Mouse (Mus musculus): ENCODE results near the gene Gtf2h4. TPM values are rescaled to one million over a fixed set of nuclear protein-coding genes. Genes with fewer than 3 reads are reported as not detected.
A peak's percentile ranks its signal among the peaks of the same experiment; 100 is the strongest.

Gtf2h4 gene
- polyA plus RNA-seq, 1 experiment from 2014 or later = 21.7 TPM

GRCm38 (mm10) chr17:35638475-35639190 is 34.9 kb downstream of the Gtf2h4 start:
- WGBS (ENCODE audit: insufficient replicate concordance) = 15% methylated on average over 14 of the region's 14 CpGs
- ATAC-seq (ENCODE audit: insufficient read depth) = no peak
- no peak overlapping the region for H3K4me2 ChIP-seq

GRCm38 (mm10) chr17:35636363-35636762 is 37.2 kb downstream of the Gtf2h4 start:
- WGBS (ENCODE audit: insufficient replicate concordance) = 27% methylated on average over 5 of the region's 5 CpGs
- Histone ChIP-seq H3K4me2 (no peak overlapping the region), H3K9me3 (replicated peaks) (no peaks in the 10 kb centered on the region), H3K27ac (replicated peaks) (no peak overlapping the region), H3K4me3 (replicated peaks) (no peak overlapping the region), H3K36me3 (replicated peaks) (no peaks in the 10 kb centered on the region), H3K9ac (no peak overlapping the region), H3K27me3 (peaks cover 33% of the 10 kb centered on the region), H3K4me1 (replicated peaks) (peaks cover 3% of the 10 kb centered on the region; the same call in 1 of the 2 replicates)
- no peak for ATAC-seq (ENCODE audit: insufficient read depth)

More at GRCm38 (mm10) chr17:35638475-35639190, 34.9 kb downstream of the Gtf2h4 start:
- H3K36me3 ChIP-seq (replicated peaks) = no peaks in the 10 kb centered on the region
- peaks cover 46% of the 10 kb centered on the region for H3K27me3 ChIP-seq
- H3K27ac ChIP-seq (replicated peaks) = no peak overlapping the region
- no peak overlapping the region for H3K4me3 ChIP-seq (replicated peaks)
- H3K4me1 ChIP-seq (replicated peaks) = peaks cover 3% of the 10 kb centered on the region; the same call in 1 of the 2 replicates
- no peaks in the 10 kb centered on the region for H3K9me3 ChIP-seq (replicated peaks)
- H3K9ac ChIP-seq = no peak overlapping the region

DNA sequence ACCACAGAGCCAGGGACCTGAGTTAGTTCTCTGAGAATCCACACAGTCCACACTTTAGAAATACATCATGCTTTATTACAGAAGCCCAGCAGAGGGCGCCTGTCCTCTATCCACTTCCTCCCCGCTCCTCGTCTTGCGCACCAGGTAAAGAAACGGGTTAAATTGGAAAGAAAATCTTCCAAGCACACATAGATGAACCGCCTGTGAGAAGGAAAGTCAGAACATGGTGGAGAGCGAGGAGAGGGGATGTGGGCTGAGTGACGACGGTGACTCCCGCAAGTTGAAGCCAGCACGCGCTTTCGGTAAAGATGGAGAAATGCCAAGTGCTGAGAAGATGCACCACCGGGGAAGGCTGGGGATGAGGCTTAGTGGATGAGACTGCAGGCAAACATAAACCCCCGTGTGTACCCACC is 37.8 kb downstream of the Gtf2h4 start:
- Histone ChIP-seq H3K9ac (no peak overlapping the region), H3K4me1 (replicated peaks) (peaks cover 3% of the 10 kb centered on the region; the same call in 1 of the 2 replicates), H3K27me3 (peaks cover 31% of the 10 kb centered on the region), H3K36me3 (replicated peaks) (no peaks in the 10 kb centered on the region), H3K4me2 (peak overlapping the region; percentile 57), H3K9me3 (replicated peaks) (no peaks in the 10 kb centered on the region), H3K4me3 (replicated peaks) (peak overlapping the region; percentile 32), H3K27ac (replicated peaks) (no peak overlapping the region)
- WGBS (ENCODE audit: insufficient replicate concordance) = 2% methylated on average over 15 of the region's 15 CpGs
- ATAC-seq (ENCODE audit: insufficient read depth) = no peak

GRCm38 (mm10) chr17:35635202-35635601 is 38.3 kb downstream of the Gtf2h4 start:
- WGBS (ENCODE audit: insufficient replicate concordance) = 57% methylated on average over 3 of the region's 3 CpGs
- no peak for ATAC-seq (ENCODE audit: insufficient read depth)
- Histone ChIP-seq H3K4me1 (replicated peaks) (peaks cover 3% of the 10 kb centered on the region; the same call in 1 of the 2 replicates), H3K27ac (replicated peaks) (no peak overlapping the region), H3K4me3 (replicated peaks) (no peak overlapping the region), H3K27me3 (peaks cover 31% of the 10 kb centered on the region), H3K4me2 (no peak overlapping the region), H3K9me3 (replicated peaks) (no peaks in the 10 kb centered on the region), H3K36me3 (replicated peaks) (no peaks in the 10 kb centered on the region), H3K9ac (no peak overlapping the region)

GRCm38 (mm10) chr17:35633992-35634391 is 39.5 kb downstream of the Gtf2h4 start:
- 11% methylated on average over 1 of the region's 1 CpGs for WGBS (ENCODE audit: insufficient replicate concordance)
- no peak for ATAC-seq (ENCODE audit: insufficient read depth)

DNA sequence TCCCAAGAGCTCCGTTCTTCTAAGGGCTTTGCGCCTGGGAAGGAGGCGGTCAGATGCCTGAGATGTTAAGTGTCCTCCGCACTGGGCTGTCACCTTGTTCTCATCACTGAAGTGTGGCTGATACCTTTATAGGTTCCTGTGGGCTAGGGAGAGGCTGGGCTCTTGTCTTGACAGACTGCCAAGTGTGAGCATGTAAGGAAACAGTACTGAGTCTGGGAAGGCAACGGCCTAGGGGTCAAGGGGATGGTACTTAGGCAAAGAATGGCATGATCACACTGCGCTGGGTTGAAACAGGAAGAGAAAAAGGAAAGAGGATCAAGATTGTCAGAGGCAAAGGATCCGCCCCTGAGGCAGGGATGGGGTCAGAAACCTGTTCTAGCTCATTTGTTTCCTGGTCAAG is 47.0 kb downstream of the Gtf2h4 start, which contains the start of gene Gm9573:
Gene Gm9573 (minus strand): TSS at position 101 of the 400 bp plus-strand sequence.
- Histone ChIP-seq H3K27me3 (no peaks in the 10 kb centered on the region; the same call in 1 of the 2 replicates), H3K4me1 (replicated peaks) (no peaks in the 10 kb centered on the region), H3K4me3 (replicated peaks) (no peak within 1 kb of the TSS), H3K9ac (no peak within 1 kb of the TSS), H3K9me3 (replicated peaks) (no peaks in the 10 kb centered on the region), H3K27ac (replicated peaks) (no peak within 1 kb of the TSS), H3K36me3 (replicated peaks) (no peaks in the 10 kb centered on the region), H3K4me2 (no peak within 1 kb of the TSS)
- WGBS (ENCODE audit: insufficient replicate concordance) = 63% methylated on average over 7 of the region's 7 CpGs
- no peak for ATAC-seq (ENCODE audit: insufficient read depth)

More at GRCm38 (mm10) chr17:35633992-35634391, 39.5 kb downstream of the Gtf2h4 start:
- Histone ChIP-seq H3K36me3 (replicated peaks) (no peaks in the 10 kb centered on the region), H3K9me3 (replicated peaks) (no peaks in the 10 kb centered on the region), H3K27me3 (peaks cover 31% of the 10 kb centered on the region), H3K27ac (replicated peaks) (no peak overlapping the region), H3K4me1 (replicated peaks) (peaks cover 3% of the 10 kb centered on the region; the same call in 1 of the 2 replicates), H3K9ac (no peak overlapping the region), H3K4me2 (no peak overlapping the region), H3K4me3 (replicated peaks) (no peak overlapping the region)

Other genes with a start within 250 kb of the Gtf2h4 start
- 9.5 and 11.9 TPM in 2 replicates for gene H2-Q6, start 248.9 kb downstream of the Gtf2h4 start, polyA plus RNA-seq (2015; fragmentation: Nextera tagmentation; extraction: Ambion mirVana)
- gene H2-Q7, start 234.6 kb downstream of the Gtf2h4 start, polyA plus RNA-seq (2015; fragmentation: Nextera tagmentation; extraction: Ambion mirVana) = 18.4 and 18.7 TPM in 2 replicates
- gene H2-Q10, start 203.7 kb downstream of the Gtf2h4 start, polyA plus RNA-seq (2015; fragmentation: Nextera tagmentation; extraction: Ambion mirVana) = 322 and 403 TPM in 2 replicates
- gene Pou5f1, start 167.7 kb downstream of the Gtf2h4 start, polyA plus RNA-seq (2015; fragmentation: Nextera tagmentation; extraction: Ambion mirVana) = not detected in 2 replicates
- gene Tcf19, start 156.9 kb downstream of the Gtf2h4 start, polyA plus RNA-seq (2015; fragmentation: Nextera tagmentation; extraction: Ambion mirVana) = 44.6 and 47.9 TPM in 2 replicates
- 7.4 and 8.7 TPM in 2 replicates for gene Cchcr1, start 156.6 kb downstream of the Gtf2h4 start, polyA plus RNA-seq (2015; fragmentation: Nextera tagmentation; extraction: Ambion mirVana)
- gene Psors1c2, start 140.5 kb downstream of the Gtf2h4 start, polyA plus RNA-seq (2015; fragmentation: Nextera tagmentation; extraction: Ambion mirVana) = 0.14 TPM in 2 replicates
- 0.03 and 0.05 TPM in 2 replicates for gene Cdsn, start 121.6 kb downstream of the Gtf2h4 start, polyA plus RNA-seq (2015; fragmentation: Nextera tagmentation; extraction: Ambion mirVana)
- not detected in 2 replicates for gene 2300002M23Rik, start 106.3 kb downstream of the Gtf2h4 start, polyA plus RNA-seq (2015; fragmentation: Nextera tagmentation; extraction: Ambion mirVana)
- not detected in 2 replicates for gene Sfta2, start 72.2 kb downstream of the Gtf2h4 start, polyA plus RNA-seq (2015; fragmentation: Nextera tagmentation; extraction: Ambion mirVana)
- not detected in 2 replicates for gene Gm9573, start 47.1 kb downstream of the Gtf2h4 start, polyA plus RNA-seq (2015; fragmentation: Nextera tagmentation; extraction: Ambion mirVana)
- gene Mucl3, start 30.0 kb downstream of the Gtf2h4 start, polyA plus RNA-seq (2015; fragmentation: Nextera tagmentation; extraction: Ambion mirVana) = 0.03 and 0.05 TPM in 2 replicates
- 6.1 and 6.5 TPM in 2 replicates for gene Vars2, start 6.1 kb downstream of the Gtf2h4 start, polyA plus RNA-seq (2015; fragmentation: Nextera tagmentation; extraction: Ambion mirVana)
- 2.6 and 3.4 TPM in 2 replicates for gene Ddr1, start 30.9 kb upstream of the Gtf2h4 start, polyA plus RNA-seq (2015; fragmentation: Nextera tagmentation; extraction: Ambion mirVana)
- gene Ier3, start 147.9 kb upstream of the Gtf2h4 start, polyA plus RNA-seq (2015; fragmentation: Nextera tagmentation; extraction: Ambion mirVana) = 22.9 and 23.7 TPM in 2 replicates
- gene Flot1, start 149.5 kb upstream of the Gtf2h4 start, polyA plus RNA-seq (2015; fragmentation: Nextera tagmentation; extraction: Ambion mirVana) = 33.7 and 42.4 TPM in 2 replicates
- gene Tubb5, start 164.6 kb upstream of the Gtf2h4 start, polyA plus RNA-seq (2015; fragmentation: Nextera tagmentation; extraction: Ambion mirVana) = 379 and 391 TPM in 2 replicates
- gene Mdc1, start 167.8 kb upstream of the Gtf2h4 start, polyA plus RNA-seq (2015; fragmentation: Nextera tagmentation; extraction: Ambion mirVana) = 8.5 and 9.1 TPM in 2 replicates
- gene Nrm, start 187.6 kb upstream of the Gtf2h4 start, polyA plus RNA-seq (2015; fragmentation: Nextera tagmentation; extraction: Ambion mirVana) = 22.0 and 22.5 TPM in 2 replicates
- gene Ppp1r18, start 191.9 kb upstream of the Gtf2h4 start, polyA plus RNA-seq (2015; fragmentation: Nextera tagmentation; extraction: Ambion mirVana) = 12.4 and 12.8 TPM in 2 replicates
- gene Dhx16, start 206.1 kb upstream of the Gtf2h4 start, polyA plus RNA-seq (2015; fragmentation: Nextera tagmentation; extraction: Ambion mirVana) = 31.1 and 37.0 TPM in 2 replicates
- gene 2310061I04Rik, start 223.7 kb upstream of the Gtf2h4 start, polyA plus RNA-seq (2015; fragmentation: Nextera tagmentation; extraction: Ambion mirVana) = 8.5 and 9.7 TPM in 2 replicates
- 7.3 and 8.0 TPM in 2 replicates for gene Atat1, start 236.3 kb upstream of the Gtf2h4 start, polyA plus RNA-seq (2015; fragmentation: Nextera tagmentation; extraction: Ambion mirVana)
- 68.7 and 71.1 TPM in 2 replicates for gene Mrps18b, start 242.7 kb upstream of the Gtf2h4 start, polyA plus RNA-seq (2015; fragmentation: Nextera tagmentation; extraction: Ambion mirVana)
- 20.9 and 22.3 TPM in 2 replicates for gene Ppp1r10, start 242.7 kb upstream of the Gtf2h4 start, polyA plus RNA-seq (2015; fragmentation: Nextera tagmentation; extraction: Ambion mirVana)

Measured in liver, embryonic 15.5 days (tissue).